Mouse (Mus musculus) heart, embryonic 10.5 days (tissue): ENCODE results near the gene Ankrd12. TPM values are rescaled to one million over a fixed set of nuclear protein-coding genes. Genes with fewer than 3 reads are reported as not detected.

ENCODE experiments used
- DNase-seq: peaks from one replicate; pipeline ENCODE4 v3.0.0-alpha.2; 2017; ENCODE audit warnings: low spot score
- H3K27ac ChIP-seq: fragments of 300-500 bp; sonication (generic); 2 replicates; pipeline ENCODE4 v1.5.1; 2016; ENCODE audit warnings: mild to moderate bottlenecking
- H3K27me3 ChIP-seq: fragments of 300-500 bp; sonication (generic); 2 replicates; pipeline ENCODE4 v1.6.1; 2016; ENCODE audit warnings: mild to moderate bottlenecking; ENCODE audit not compliant: poor library complexity, insufficient read depth, severe bottlenecking
- H3K36me3 ChIP-seq: fragments of 300-500 bp; sonication (generic); 2 replicates; pipeline ENCODE4 v1.6.1; 2016; ENCODE audit warnings: mild to moderate bottlenecking, moderate library complexity
- H3K4me1 ChIP-seq: fragments of 300-500 bp; sonication (generic); 2 replicates; pipeline ENCODE4 v1.6.1; 2016; ENCODE audit warnings: mild to moderate bottlenecking
- H3K4me3 ChIP-seq: fragments of 300-500 bp; sonication (generic); 2 replicates; pipeline ENCODE4 v1.5.1; 2016; ENCODE audit warnings: mild to moderate bottlenecking, moderate library complexity
- H3K9me3 ChIP-seq: fragments of 300-500 bp; sonication (generic); 2 replicates; pipeline ENCODE4 v1.6.1; 2016; ENCODE audit warnings: mild to moderate bottlenecking, moderate library complexity
- WGBS: fragments of 180-500 bp; shearing (Covaris S2); methylation state at CpG from one replicate; pipeline ENCODE4 v1.1.7; 2016; 5-methylcytosine and 5-hydroxymethylcytosine counted together
- polyA plus RNA-seq: library from polyadenylated mRNA; unstranded; fragments of >200 nt; fragmentation: Nextera tagmentation; extraction: Ambion mirVana; gene quantifications from 2 replicates; pipeline ENCODE4 v1.2.1, GENCODE M21; 2016

Ankrd12 gene
- 11.3 and 15.0 TPM in 2 replicates for polyA plus RNA-seq

DNA sequence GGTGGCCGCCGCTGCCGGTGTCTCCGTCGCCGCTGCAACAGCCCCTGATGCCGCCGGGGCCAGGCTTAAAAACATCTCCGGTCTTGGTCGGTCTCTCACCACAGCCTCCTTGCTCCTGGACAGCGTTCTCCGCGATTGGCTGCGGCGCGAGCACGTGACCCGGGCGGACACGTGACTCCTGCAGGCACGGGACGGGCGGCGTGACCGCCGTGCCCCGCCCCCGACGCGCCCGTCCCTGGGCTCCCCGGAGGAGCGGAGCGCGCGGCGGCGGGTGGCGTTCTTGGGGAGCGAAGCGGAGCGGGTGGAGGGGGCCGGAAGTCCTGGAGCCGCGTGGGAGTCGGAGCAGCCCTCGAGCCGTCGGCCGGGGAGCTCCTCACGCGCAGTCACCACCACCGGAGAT, at the start of gene Ankrd12:
Ankrd12 (minus strand) TSS at position 156 of the 400 bp plus-strand sequence.
- H3K9me3 ChIP-seq, result no peaks in the 10 kb centered on the region
- DNase-seq, result peak; percentile 97
- WGBS, result under 1% methylated on average over 53 of the region's 53 CpGs

DNA sequence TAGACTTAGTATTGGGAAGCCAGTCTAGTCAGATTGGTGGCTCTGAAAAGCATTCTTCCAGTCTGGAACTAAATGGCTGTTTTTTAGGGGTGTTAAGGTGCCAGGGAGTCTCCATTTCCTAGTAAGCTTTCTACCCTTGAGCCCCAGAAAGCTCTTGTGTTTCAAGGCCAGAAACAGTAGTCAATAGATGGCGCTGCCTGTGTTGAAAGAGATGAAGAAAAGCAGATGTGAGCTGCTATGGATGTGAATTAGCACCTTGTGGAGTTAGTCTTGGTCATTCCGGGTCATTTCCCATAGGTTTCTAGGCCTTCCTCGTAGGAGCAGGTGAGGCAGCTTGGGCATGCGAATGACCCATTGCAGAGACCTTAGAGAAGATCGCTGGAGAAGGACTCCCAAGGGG, 48.3 kb upstream of the Ankrd12 start:
- H3K27me3 ChIP-seq, result no peaks in the 10 kb centered on the region
- H3K36me3 ChIP-seq, result peaks cover 37% of the 10 kb centered on the region
- H3K4me3 ChIP-seq, result 0 out of 2 replicates have a peak overlapping the region, but pooled peaks have one; percentile 88
- no peak overlapping the region for H3K27ac ChIP-seq
- H3K9me3 ChIP-seq, result no peaks in the 10 kb centered on the region
- H3K4me1 ChIP-seq, result peaks cover 10% of the 10 kb centered on the region
- 55% methylated on average over 5 of the region's 5 CpGs for WGBS
- no peak for DNase-seq

More for the DNA sequence above, at the start of gene Ankrd12:
- no peaks in the 10 kb centered on the region for H3K27me3 ChIP-seq
- no peaks in the 10 kb centered on the region for H3K4me1 ChIP-seq
- peaks cover 30% of the 10 kb centered on the region for H3K36me3 ChIP-seq
- H3K27ac ChIP-seq, result peak within 1 kb of the TSS; percentile 89
- H3K4me3 ChIP-seq, result peak within 1 kb of the TSS; percentile 82

DNA sequence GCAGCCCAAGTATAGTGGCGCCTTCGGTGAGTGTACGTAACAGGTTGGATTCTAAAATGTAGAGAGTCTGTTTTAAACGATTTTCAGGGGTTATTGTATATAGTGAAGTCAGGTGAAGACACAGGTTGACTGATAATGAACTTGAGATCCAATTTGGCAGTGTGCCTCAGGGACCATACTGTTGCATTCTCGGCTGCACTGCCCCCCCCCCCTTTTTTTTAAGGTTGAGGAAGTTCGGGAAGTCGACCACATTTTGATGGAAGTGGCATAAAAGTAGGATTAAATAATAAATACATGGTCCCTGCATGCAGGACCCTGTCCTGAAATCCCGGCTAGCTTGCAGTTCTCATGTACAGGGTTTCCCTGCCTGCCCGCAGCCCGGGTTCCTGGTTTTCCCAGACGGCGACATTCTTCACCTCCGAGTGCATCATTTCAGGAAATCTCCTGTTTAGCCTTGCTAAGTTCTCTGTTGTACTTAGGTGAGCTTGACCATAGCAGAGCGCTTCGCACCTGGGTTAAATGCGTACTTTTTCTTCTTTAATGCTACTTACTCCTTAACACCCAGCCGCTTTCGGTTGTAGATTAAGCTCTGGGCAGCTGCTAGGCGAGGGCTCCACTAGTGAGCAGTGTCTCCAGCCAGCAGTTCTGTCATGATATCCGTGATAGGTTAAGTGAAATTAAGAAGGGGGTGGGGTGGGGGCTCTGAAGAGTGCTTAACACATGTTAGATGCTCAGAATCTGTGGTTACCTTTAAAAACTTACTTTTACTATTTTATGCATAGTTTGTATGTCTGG, 47.1 kb upstream of the Ankrd12 start:
- Histone ChIP-seq H3K4me1 (peaks cover 10% of the 10 kb centered on the region), H3K4me3 (peak overlapping the region; percentile 88), H3K9me3 (no peaks in the 10 kb centered on the region), H3K27ac (peak overlapping the region; percentile 95), H3K27me3 (no peaks in the 10 kb centered on the region), H3K36me3 (peaks cover 38% of the 10 kb centered on the region)
- WGBS, result under 1% methylated on average over 20 of the region's 20 CpGs
- no peak for DNase-seq

DNA sequence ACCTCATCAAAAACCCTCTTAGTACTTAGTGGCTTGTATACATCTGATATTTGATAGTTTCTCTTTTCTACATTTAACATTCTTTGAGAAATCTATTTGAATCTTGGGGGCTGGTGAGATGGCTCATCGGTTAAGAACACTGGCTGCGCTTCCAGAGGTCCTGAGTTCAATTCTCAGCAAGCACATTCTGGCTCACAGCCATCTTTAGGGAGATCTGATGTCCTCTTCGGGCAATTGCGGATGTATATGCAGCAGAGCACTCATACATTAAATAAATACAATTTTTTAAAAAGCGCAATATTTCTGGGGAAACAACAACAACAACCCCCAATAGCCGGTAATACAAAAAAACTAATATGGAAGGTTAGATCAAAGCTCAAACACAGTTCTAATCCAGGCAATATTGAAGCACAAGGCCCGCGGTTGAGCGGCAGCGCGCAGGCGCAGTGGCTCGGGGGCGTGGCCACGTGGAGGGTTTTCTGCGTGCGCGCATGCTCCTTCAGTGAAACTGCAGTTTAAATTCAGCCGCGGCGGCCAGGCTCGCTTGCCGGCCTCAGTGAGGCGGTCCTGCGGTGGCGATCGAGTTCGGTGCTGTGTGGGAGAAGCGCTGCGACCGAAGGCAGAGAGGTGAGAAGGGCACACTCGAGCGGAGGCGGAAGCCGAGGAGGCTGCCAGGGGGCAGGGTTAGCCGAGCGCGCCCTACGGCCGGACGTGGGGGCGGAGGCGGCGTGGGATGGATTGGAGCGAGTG, 46.4 kb upstream of the Ankrd12 start, which contains the start of gene Ddx11:
Ddx11 (plus strand) TSS at position 455 of the 750 bp plus-strand sequence.
- DNase-seq, result peak; percentile 95
- peak within 1 kb of the TSS; percentile 88 for H3K4me3 ChIP-seq
- peaks cover 10% of the 10 kb centered on the region for H3K4me1 ChIP-seq
- H3K9me3 ChIP-seq, result no peaks in the 10 kb centered on the region
- WGBS, result 7% methylated on average over 45 of the region's 45 CpGs
- no peaks in the 10 kb centered on the region for H3K27me3 ChIP-seq
- H3K27ac ChIP-seq, result peak within 1 kb of the TSS; percentile 95
- peaks cover 40% of the 10 kb centered on the region for H3K36me3 ChIP-seq

DNA sequence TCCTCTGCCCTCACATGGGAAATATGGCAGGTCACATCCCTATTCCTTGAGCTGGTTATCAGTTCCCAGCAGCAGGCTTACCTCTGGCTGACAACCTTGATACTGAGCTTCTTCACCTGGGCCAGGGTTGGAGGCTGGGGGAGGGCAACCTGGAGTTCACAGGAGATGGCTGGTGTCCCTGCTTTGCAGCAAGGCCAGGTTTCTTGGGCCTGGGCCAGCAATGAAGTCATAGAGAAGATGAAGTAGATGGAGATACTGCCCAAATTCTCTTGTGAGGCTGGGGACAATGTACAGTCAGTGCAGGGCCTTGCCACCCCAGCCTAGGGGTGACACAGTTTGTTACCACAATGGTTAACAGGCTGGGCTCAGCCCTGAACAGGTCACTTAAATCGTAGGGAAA, 43.8 kb upstream of the Ankrd12 start:
- WGBS, result 72% methylated on average over 1 of the region's 1 CpGs
- Histone ChIP-seq H3K4me3 (no peak overlapping the region), H3K4me1 (peaks cover 10% of the 10 kb centered on the region), H3K27ac (no peak overlapping the region), H3K36me3 (peaks cover 43% of the 10 kb centered on the region), H3K9me3 (no peaks in the 10 kb centered on the region), H3K27me3 (no peaks in the 10 kb centered on the region)
- DNase-seq, result no peak

DNA sequence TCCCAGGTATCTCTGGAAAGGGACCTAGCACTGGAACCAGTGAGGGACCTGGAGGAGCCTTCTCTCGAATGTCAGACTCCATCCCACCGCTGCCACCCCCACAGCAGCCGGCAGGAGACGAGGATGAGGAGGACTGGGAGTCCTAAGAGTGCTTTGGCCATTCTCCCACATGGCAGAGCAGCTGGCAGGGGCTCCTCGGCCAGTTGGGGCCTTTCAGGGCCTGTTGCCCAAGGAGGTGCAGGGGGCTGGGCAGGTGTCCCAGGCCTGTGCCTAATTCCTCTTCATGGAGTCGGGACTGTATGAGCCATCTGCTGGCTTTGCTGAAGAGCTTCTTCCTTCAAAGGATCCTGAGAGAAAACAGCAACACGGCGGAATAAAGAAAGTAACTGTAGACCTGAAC, 42.1 kb upstream of the Ankrd12 start:
- Histone ChIP-seq H3K27ac (no peak overlapping the region), H3K4me1 (no peaks in the 10 kb centered on the region), H3K9me3 (no peaks in the 10 kb centered on the region), H3K36me3 (peaks cover 60% of the 10 kb centered on the region), H3K27me3 (no peaks in the 10 kb centered on the region), H3K4me3 (no peak overlapping the region)
- no peak for DNase-seq
- 92% methylated on average over 8 of the region's 8 CpGs for WGBS

DNA sequence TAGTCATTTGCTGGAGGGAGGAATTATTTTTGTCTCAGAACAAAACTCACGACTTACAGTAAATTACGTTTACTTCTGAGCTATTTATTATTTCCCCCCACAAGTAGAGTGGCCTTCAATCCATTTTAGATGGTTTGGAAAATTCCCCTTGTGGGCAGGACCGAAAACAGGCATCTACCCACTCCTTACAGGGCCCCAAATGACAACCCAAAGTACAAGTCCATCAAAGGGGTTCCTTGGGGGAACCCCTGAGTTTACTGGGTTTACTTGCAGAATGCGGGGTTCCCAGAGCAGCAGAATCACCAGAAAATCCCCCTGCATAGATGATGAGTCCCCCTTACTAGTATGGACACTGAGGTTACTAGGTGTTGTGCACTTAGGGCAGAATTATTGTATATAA, 35.3 kb upstream of the Ankrd12 start:
- WGBS, result 53% methylated on average over 4 of the region's 4 CpGs
- peaks cover 36% of the 10 kb centered on the region for H3K36me3 ChIP-seq
- peak overlapping the region; percentile 95 for H3K27ac ChIP-seq

DNA sequence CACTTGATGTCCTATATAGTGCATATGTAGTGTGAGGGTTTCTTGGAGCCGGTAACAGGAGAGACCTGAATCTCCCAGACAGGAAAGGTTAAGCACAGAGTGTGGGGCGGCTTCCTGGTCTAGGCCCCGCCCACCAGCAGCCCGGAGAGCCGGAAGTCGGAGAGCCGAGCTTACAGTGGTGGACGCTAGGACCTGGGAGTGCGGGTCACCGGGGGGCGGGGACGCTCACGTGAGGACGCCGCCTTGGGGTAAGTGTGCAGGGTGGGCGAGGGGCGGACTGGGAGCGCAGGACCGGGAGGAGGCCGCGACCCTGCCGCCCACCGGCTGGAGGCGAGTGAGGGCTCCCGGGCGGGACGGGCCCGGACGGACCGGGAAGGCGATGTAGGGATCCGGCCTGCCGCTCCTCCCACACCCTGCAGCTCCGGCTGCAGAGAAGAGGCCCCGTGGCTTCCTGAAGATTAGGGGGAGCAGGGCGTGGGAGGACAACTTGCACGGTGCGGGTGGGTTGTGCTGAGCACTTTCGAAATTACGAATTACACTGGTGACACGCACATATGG, 34.6 kb upstream of the Ankrd12 start, which contains the start of gene Washc1:
Washc1 (plus strand) TSS at position 144 of the 558 bp plus-strand sequence.
- H3K27ac ChIP-seq, result peak within 1 kb of the TSS; percentile 95
- under 1% methylated on average over 36 of the region's 41 CpGs for WGBS
- no peaks in the 10 kb centered on the region for H3K27me3 ChIP-seq
- H3K4me1 ChIP-seq, result peaks cover 15% of the 10 kb centered on the region
- no peaks in the 10 kb centered on the region for H3K9me3 ChIP-seq
- H3K36me3 ChIP-seq, result peaks cover 29% of the 10 kb centered on the region
- H3K4me3 ChIP-seq, result peak within 1 kb of the TSS; percentile 90
- DNase-seq, result peak; percentile 98

More for the DNA sequence above, 35.3 kb upstream of the Ankrd12 start:
- H3K9me3 ChIP-seq, result no peaks in the 10 kb centered on the region
- H3K4me1 ChIP-seq, result peaks cover 15% of the 10 kb centered on the region
- DNase-seq, result no peak
- H3K4me3 ChIP-seq, result peak overlapping the region; percentile 90
- no peaks in the 10 kb centered on the region for H3K27me3 ChIP-seq

DNA sequence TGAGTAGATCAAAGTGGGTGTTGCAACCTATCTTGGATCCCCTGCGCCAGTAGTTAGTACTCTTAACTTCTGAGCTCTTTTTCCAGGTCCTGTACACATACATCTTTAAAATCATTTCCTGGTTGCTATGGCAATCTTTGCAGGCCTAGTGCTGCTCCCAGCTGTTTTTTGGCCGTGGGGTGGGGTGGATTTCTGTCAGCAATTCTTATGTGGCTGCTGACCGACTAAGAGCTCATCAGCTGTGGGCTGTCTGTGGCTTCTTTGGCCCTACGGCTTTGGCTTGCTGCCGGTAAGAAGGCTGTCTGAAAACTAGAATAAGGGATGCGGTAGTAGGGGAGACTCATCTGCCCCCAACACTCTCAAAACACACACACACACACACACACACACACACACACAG, 33.9 kb upstream of the Ankrd12 start:
- DNase-seq, result no peak
- H3K27me3 ChIP-seq, result no peaks in the 10 kb centered on the region
- H3K36me3 ChIP-seq, result peaks cover 22% of the 10 kb centered on the region
- peaks cover 15% of the 10 kb centered on the region for H3K4me1 ChIP-seq
- peak overlapping the region; percentile 95 for H3K27ac ChIP-seq
- WGBS, result 49% methylated on average over 6 of the region's 6 CpGs
- no peaks in the 10 kb centered on the region for H3K9me3 ChIP-seq
- peak overlapping the region; percentile 90 for H3K4me3 ChIP-seq

DNA sequence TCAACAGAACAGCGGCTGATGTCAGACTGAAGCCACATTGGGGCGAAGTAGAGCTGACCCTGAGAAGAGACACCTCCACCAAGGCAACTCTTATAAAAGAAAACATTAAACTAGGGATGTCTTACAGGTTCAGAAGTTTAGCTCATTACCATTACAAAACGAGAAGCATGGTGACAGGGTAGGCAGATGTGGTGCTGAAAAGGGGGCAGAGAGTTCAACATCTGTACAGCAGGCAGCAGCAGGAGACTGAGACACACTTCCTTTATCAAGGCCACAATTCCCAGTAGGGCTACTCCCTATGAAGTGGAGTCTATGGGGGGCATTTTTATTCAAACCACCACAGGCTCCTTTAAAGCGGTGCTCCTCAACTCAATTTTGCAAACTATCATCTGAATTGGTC, 31.3 kb upstream of the Ankrd12 start:
- no peaks in the 10 kb centered on the region for H3K9me3 ChIP-seq
- no peaks in the 10 kb centered on the region for H3K36me3 ChIP-seq
- H3K4me1 ChIP-seq, result peaks cover 15% of the 10 kb centered on the region
- no peak overlapping the region for H3K27ac ChIP-seq
- 86% methylated on average over 4 of the region's 4 CpGs for WGBS
- no peak overlapping the region for H3K4me3 ChIP-seq
- no peaks in the 10 kb centered on the region for H3K27me3 ChIP-seq
- peak; percentile 27 for DNase-seq

DNA sequence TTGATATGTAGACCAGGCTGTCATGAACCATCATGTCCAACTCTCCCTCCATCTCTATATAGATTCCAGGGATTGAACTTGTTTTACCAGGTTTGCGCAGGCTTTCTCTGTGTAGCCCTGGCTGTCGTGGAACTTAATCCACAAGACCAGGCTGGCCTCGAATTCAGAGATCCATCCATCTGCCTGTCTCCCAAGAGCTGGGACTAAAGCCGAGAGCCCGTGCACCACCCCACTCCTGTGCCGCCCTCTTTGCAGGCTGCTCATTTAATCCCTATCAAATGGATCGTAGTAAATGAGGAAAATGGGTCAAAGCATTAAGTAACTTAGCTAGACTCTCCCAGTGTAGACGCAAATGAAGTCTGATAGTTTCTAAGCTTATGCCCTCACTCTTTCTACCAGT, 30.6 kb upstream of the Ankrd12 start:
- Histone ChIP-seq H3K27me3 (no peaks in the 10 kb centered on the region), H3K27ac (no peak overlapping the region), H3K36me3 (no peaks in the 10 kb centered on the region), H3K4me1 (peaks cover 13% of the 10 kb centered on the region), H3K4me3 (no peak overlapping the region), H3K9me3 (no peaks in the 10 kb centered on the region)
- 72% methylated on average over 8 of the region's 8 CpGs for WGBS
- peak; percentile 63 for DNase-seq

DNA sequence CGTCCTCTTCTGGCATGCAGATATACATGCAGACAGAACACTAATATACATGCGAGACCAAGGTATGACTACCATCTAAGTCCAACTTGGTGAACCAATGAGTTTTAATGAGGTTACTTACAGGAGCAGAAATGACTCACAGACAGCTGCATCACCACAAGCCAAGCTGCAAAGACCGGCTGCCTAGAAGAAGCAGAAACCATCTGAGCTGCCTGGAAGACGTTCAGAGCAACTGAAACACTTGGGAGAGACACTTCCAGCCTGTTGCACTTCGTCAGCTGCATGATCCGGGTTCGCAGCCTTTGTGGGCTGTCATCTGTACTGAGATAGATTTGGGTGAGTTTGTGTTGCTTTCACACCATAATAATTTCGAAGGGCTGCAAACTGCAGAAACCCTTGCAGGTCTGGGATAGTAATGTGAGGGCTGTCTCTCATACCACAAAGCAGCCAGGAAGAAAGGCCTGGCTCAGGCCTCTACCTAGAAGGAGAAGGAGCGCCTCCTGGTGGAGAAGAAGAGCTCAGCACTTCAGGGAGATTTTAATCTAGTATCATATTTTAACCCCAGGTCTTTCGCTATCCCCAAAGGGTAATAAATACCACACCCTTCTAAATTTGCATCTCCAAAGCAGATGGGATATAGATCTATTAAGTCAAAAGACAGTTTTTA, 29.8 kb upstream of the Ankrd12 start:
- Histone ChIP-seq H3K9me3 (no peaks in the 10 kb centered on the region), H3K36me3 (no peaks in the 10 kb centered on the region), H3K4me3 (no peak overlapping the region), H3K27ac (no peak overlapping the region), H3K27me3 (no peaks in the 10 kb centered on the region), H3K4me1 (peaks cover 8% of the 10 kb centered on the region)
- DNase-seq, result peak; percentile 72
- WGBS, result 51% methylated on average over 10 of the region's 10 CpGs
